Mouse (Mus musculus): ENCODE results near the gene Lrrc26. TPM values are rescaled to one million over a fixed set of nuclear protein-coding genes. Genes with fewer than 3 reads are reported as not detected.

The Lrrc26 gene
- polyA plus RNA-seq, 1 experiment, result 0.20 TPM

GRCm38 (mm10) chr2:25267241-25267640 is 22.5 kb upstream of the Lrrc26 start:
- TF ChIP-seq POLR2A (IDR thresholded peaks at IDR 0.05; ENCODE audit: borderline replicate concordance, insufficient read depth, low read length) (no peak), CTCF (IDR thresholded peaks at IDR 0.05; ENCODE audit: borderline replicate concordance, insufficient read depth, low read depth, low read length) (no peak)
- DNase-seq, result peak; percentile 51 to 59
- Histone ChIP-seq H3K27me3 (ENCODE audit: control insufficient read depth, insufficient read depth, low read length) (no peaks in the 10 kb centered on the region), H3K27ac (ENCODE audit: insufficient read depth, low read length) (peak overlapping the region; percentile 96), H3K4me1 (ENCODE audit: control insufficient read depth, insufficient read depth, low read length) (peaks cover 38% of the 10 kb centered on the region), H3K4me3 (replicated peaks; ENCODE audit: insufficient read depth, low read depth, low read length) (peak overlapping the region; percentile 63)

- Histone ChIP-seq H3K4me3 (replicated peaks; ENCODE audit: insufficient read depth, low read depth, low read length) (peak overlapping the region; percentile 63), H3K4me1 (ENCODE audit: control insufficient read depth, insufficient read depth, low read length) (peaks cover 38% of the 10 kb centered on the region), H3K27me3 (ENCODE audit: control insufficient read depth, insufficient read depth, low read length) (no peaks in the 10 kb centered on the region), H3K27ac (ENCODE audit: insufficient read depth, low read length) (peak overlapping the region; percentile 96)
- 24% methylated on average over 4 of the region's 4 CpGs for WGBS
- TF ChIP-seq POLR2A (IDR thresholded peaks at IDR 0.05; ENCODE audit: borderline replicate concordance, insufficient read depth, low read length) (no peak), CTCF (IDR thresholded peaks at IDR 0.05; ENCODE audit: borderline replicate concordance, insufficient read depth, low read depth, low read length) (no peak)
- peak in 1 of 2 experiments; percentile 46 for DNase-seq
These were observed 21.9 kb upstream of the Lrrc26 start for GRCm38 (mm10) chr2:25267746-25268309.

GRCm38 (mm10) chr2:25271827-25272511 is 17.7 kb upstream of the Lrrc26 start, which contains the start of the genes Ssna1 and Anapc2:
Ssna1 (minus strand) TSS chr2:25272438.
Anapc2 (plus strand) TSS chr2:25272478.
- Histone ChIP-seq H3K4me3 (replicated peaks; ENCODE audit: insufficient read depth, low read depth, low read length) (peak within 1 kb of the TSS; percentile 83), H3K27ac (ENCODE audit: insufficient read depth, low read length) (peak within 1 kb of the TSS; percentile 2; the same call in 1 of the 2 replicates), H3K4me1 (ENCODE audit: control insufficient read depth, insufficient read depth, low read length) (peaks cover 40% of the 10 kb centered on the region), H3K27me3 (ENCODE audit: control insufficient read depth, insufficient read depth, low read length) (no peaks in the 10 kb centered on the region)
- TF ChIP-seq POLR2A (IDR thresholded peaks at IDR 0.05; ENCODE audit: borderline replicate concordance, insufficient read depth, low read length) (peak; percentile 79), CTCF (IDR thresholded peaks at IDR 0.05; ENCODE audit: borderline replicate concordance, insufficient read depth, low read depth, low read length) (peak; percentile 33; the same call in 1 of the 2 replicates)
- DNase-seq, result peak; percentile 97 to 99
- WGBS, result under 1% methylated on average over 55 of the region's 55 CpGs

GRCm38 (mm10) chr2:25272515-25272914 is 17.2 kb upstream of the Lrrc26 start:
- no peak for DNase-seq
- WGBS, result under 1% methylated on average over 29 of the region's 29 CpGs
- H3K27me3 ChIP-seq (ENCODE audit: control insufficient read depth, insufficient read depth, low read length), result no peaks in the 10 kb centered on the region
- no peak overlapping the region for H3K27ac ChIP-seq (ENCODE audit: insufficient read depth, low read length)
- TF ChIP-seq CTCF (IDR thresholded peaks at IDR 0.05; ENCODE audit: borderline replicate concordance, insufficient read depth, low read depth, low read length), result no peak
- peak overlapping the region; percentile 83 for H3K4me3 ChIP-seq (replicated peaks; ENCODE audit: insufficient read depth, low read depth, low read length)
- H3K4me1 ChIP-seq (ENCODE audit: control insufficient read depth, insufficient read depth, low read length), result peaks cover 34% of the 10 kb centered on the region

GRCm38 (mm10) chr2:25273010-25273409 is 16.7 kb upstream of the Lrrc26 start:
- DNase-seq, result no peak
- WGBS, result 30% methylated on average over 16 of the region's 16 CpGs
- Histone ChIP-seq H3K27me3 (ENCODE audit: control insufficient read depth, insufficient read depth, low read length) (no peaks in the 10 kb centered on the region), H3K27ac (ENCODE audit: insufficient read depth, low read length) (no peak overlapping the region), H3K4me1 (ENCODE audit: control insufficient read depth, insufficient read depth, low read length) (peaks cover 29% of the 10 kb centered on the region), H3K4me3 (replicated peaks; ENCODE audit: insufficient read depth, low read depth, low read length) (peak overlapping the region; percentile 83)
- no peak for TF ChIP-seq POLR2A (IDR thresholded peaks at IDR 0.05; ENCODE audit: borderline replicate concordance, insufficient read depth, low read length)
- TF ChIP-seq CTCF (IDR thresholded peaks at IDR 0.05; ENCODE audit: borderline replicate concordance, insufficient read depth, low read depth, low read length), result no peak

GRCm38 (mm10) chr2:25278928-25279882 is 10.5 kb upstream of the Lrrc26 start:
- H3K27ac ChIP-seq (ENCODE audit: insufficient read depth, low read length), result no peak overlapping the region
- TF ChIP-seq POLR2A (IDR thresholded peaks at IDR 0.05; ENCODE audit: borderline replicate concordance, insufficient read depth, low read length) (no peak), CTCF (IDR thresholded peaks at IDR 0.05; ENCODE audit: borderline replicate concordance, insufficient read depth, low read depth, low read length) (peak; percentile 85)
- DNase-seq, result peak; percentile 81 to 88
- no peaks in the 10 kb centered on the region for H3K27me3 ChIP-seq (ENCODE audit: control insufficient read depth, insufficient read depth, low read length)
- H3K4me1 ChIP-seq (ENCODE audit: control insufficient read depth, insufficient read depth, low read length), result no peaks in the 10 kb centered on the region
- 52% methylated on average over 13 of the region's 13 CpGs for WGBS
- H3K4me3 ChIP-seq (replicated peaks; ENCODE audit: insufficient read depth, low read depth, low read length), result no peak overlapping the region

- TF ChIP-seq POLR2A (IDR thresholded peaks at IDR 0.05; ENCODE audit: borderline replicate concordance, insufficient read depth, low read length) (no peak), CTCF (IDR thresholded peaks at IDR 0.05; ENCODE audit: borderline replicate concordance, insufficient read depth, low read depth, low read length) (no peak)
- H3K27ac ChIP-seq (ENCODE audit: insufficient read depth, low read length), result no peak overlapping the region
- WGBS, result 80% methylated on average over 2 of the region's 2 CpGs
These were observed 4.2 kb upstream of the Lrrc26 start for GRCm38 (mm10) chr2:25285551-25285950.

More at GRCm38 (mm10) chr2:25285551-25285950, 4.2 kb upstream of the Lrrc26 start:
- no peaks in the 10 kb centered on the region for H3K27me3 ChIP-seq (ENCODE audit: control insufficient read depth, insufficient read depth, low read length)
- H3K4me1 ChIP-seq (ENCODE audit: control insufficient read depth, insufficient read depth, low read length), result peaks cover 40% of the 10 kb centered on the region
- DNase-seq, result no peak
- H3K4me3 ChIP-seq (replicated peaks; ENCODE audit: insufficient read depth, low read depth, low read length), result no peak overlapping the region

Data from cerebellum, adult 2 months (tissue).